Mouse (Mus musculus): ENCODE measurements at regions not wholly inside any gene's neighbourhood (a gene's known extent, or its start where the extent isn't known, plus 50 kb on each side); places are given as distances from the start of the nearest gene placed in this dataset.

- H3K27me3 ChIP-seq (replicated peaks), result no peaks in the 10 kb centered on the region
- no peaks in the 10 kb centered on the region for H3K4me1 ChIP-seq
- ATAC-seq, result no peak
- whole genome bisulfite sequencing (ENCODE audit: insufficient replicate concordance), result 76% methylated on average over 1 of the region's 1 CpGs
- no peaks in the 10 kb centered on the region; the same call in 1 of the 2 replicates for H3K9me3 ChIP-seq (replicated peaks)
- H3K27ac ChIP-seq, result no peak overlapping the region
- no peaks in the 10 kb centered on the region for H3K36me3 ChIP-seq
- H3K4me2 ChIP-seq, result no peak overlapping the region
- no peak overlapping the region for H3K9ac ChIP-seq
- H3K4me3 ChIP-seq, result no peak overlapping the region
These were observed 111.4 kb upstream of the Nr4a3 start for GRCm38 (mm10) chr4:47933526-47933925.

- H3K9ac ChIP-seq, result no peak overlapping the region
- ATAC-seq, result no peak
- H3K9me3 ChIP-seq (replicated peaks), result no peaks in the 10 kb centered on the region; the same call in 1 of the 2 replicates
- H3K4me1 ChIP-seq, result no peaks in the 10 kb centered on the region
- no peak overlapping the region for H3K4me3 ChIP-seq
- H3K4me2 ChIP-seq, result no peak overlapping the region
- H3K36me3 ChIP-seq, result no peaks in the 10 kb centered on the region
- no peaks in the 10 kb centered on the region for H3K27me3 ChIP-seq (replicated peaks)
- no peak overlapping the region for H3K27ac ChIP-seq
- 76% methylated on average over 3 of the region's 3 CpGs for WGBS (ENCODE audit: insufficient replicate concordance)
These were observed 109.4 kb upstream of the Nr4a3 start for GRCm38 (mm10) chr4:47935547-47935946.

GRCm38 (mm10) chr4:47936470-47937125 is 108.4 kb upstream of the Nr4a3 start:
- 62% methylated on average over 7 of the region's 7 CpGs for WGBS (ENCODE audit: insufficient replicate concordance)
- no peak for ATAC-seq
- H3K27me3 ChIP-seq (replicated peaks), result no peaks in the 10 kb centered on the region
- H3K27ac ChIP-seq, result no peak overlapping the region
- no peaks in the 10 kb centered on the region for H3K36me3 ChIP-seq
- no peak overlapping the region for H3K4me2 ChIP-seq
- H3K9me3 ChIP-seq (replicated peaks), result no peaks in the 10 kb centered on the region; the same call in 1 of the 2 replicates
- H3K9ac ChIP-seq, result no peak overlapping the region
- H3K4me1 ChIP-seq, result no peaks in the 10 kb centered on the region
- H3K4me3 ChIP-seq, result no peak overlapping the region

DNA sequence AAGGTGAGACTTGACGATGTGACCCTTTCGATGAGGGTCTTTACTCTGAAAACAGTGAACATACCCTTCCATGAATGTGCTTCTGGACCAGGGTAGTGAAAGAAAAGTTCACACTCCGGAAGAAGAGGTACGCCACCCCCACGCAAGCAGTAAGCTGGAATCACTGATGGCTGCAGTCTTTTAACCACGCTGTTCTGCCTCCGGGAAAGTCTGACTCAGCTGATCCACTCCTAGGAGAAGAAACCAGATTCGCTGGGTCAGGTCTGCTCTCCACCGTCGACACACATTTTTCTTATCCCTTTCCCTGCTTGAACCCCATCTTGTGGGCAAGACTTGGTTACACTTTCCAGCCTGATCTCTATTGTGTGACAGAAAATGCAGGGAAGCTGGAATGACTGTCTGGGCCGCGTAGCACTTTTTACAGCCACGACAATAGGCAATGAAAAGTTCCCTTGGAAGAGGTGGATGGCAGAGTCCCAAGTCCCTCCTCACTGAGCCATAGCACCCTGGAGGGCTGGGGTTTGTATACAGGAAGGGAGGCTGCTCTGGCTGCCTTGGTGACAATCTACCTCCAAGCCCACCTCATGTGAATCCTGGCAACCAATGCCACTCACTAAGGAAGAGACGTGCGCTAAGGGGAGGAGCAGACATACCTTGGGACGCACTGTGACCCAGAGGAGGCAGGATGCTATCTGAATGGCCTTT is 96.9 kb upstream of the Nr4a3 start:
- WGBS (ENCODE audit: insufficient replicate concordance), result 69% methylated on average over 16 of the region's 16 CpGs
- ATAC-seq, result no peak
- Histone ChIP-seq H3K9me3 (replicated peaks) (no peaks in the 10 kb centered on the region), H3K27ac (no peak overlapping the region), H3K9ac (no peak overlapping the region), H3K4me3 (no peak overlapping the region), H3K4me1 (no peaks in the 10 kb centered on the region), H3K27me3 (replicated peaks) (no peaks in the 10 kb centered on the region), H3K4me2 (no peak overlapping the region), H3K36me3 (no peaks in the 10 kb centered on the region)

DNA sequence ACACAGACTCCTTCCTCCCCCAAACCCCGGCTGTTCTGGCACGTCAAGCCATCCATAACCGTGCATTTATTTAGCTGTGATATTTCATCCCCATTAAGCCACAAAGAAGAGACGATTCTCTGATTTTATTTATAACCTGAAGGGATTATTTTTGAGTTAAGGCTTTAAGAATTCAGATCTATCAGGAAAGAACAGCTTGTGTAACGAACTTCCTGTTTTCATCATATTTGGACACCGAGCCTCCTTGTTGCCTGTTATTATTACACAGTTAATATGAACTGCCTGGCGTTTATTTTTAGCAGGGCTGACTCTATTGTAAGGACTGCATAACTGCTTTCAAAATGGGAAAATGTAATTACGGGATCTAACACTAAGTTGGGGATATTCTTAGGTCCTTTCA is 96.2 kb upstream of the Nr4a3 start:
- Histone ChIP-seq H3K4me3 (no peak overlapping the region), H3K27ac (no peak overlapping the region), H3K27me3 (replicated peaks) (no peaks in the 10 kb centered on the region), H3K4me2 (no peak overlapping the region), H3K36me3 (no peaks in the 10 kb centered on the region), H3K4me1 (no peaks in the 10 kb centered on the region), H3K9ac (no peak overlapping the region), H3K9me3 (replicated peaks) (no peaks in the 10 kb centered on the region)
- 43% methylated on average over 8 of the region's 8 CpGs for WGBS (ENCODE audit: insufficient replicate concordance)
- ATAC-seq, result no peak

GRCm38 (mm10) chr4:47954576-47955305 is 90.2 kb upstream of the Nr4a3 start:
- Histone ChIP-seq H3K4me2 (no peak overlapping the region), H3K4me3 (no peak overlapping the region), H3K9ac (no peak overlapping the region), H3K27me3 (replicated peaks) (no peaks in the 10 kb centered on the region), H3K9me3 (replicated peaks) (no peaks in the 10 kb centered on the region), H3K27ac (no peak overlapping the region), H3K4me1 (no peaks in the 10 kb centered on the region), H3K36me3 (no peaks in the 10 kb centered on the region)
- ATAC-seq, result no peak
- 57% methylated on average over 15 of the region's 15 CpGs for WGBS (ENCODE audit: insufficient replicate concordance)

- H3K9me3 ChIP-seq (replicated peaks), result no peaks in the 10 kb centered on the region
- 52% methylated on average over 4 of the region's 4 CpGs for WGBS (ENCODE audit: insufficient replicate concordance)
These were observed 80.3 kb upstream of the Nr4a3 start for GRCm38 (mm10) chr4:47964630-47965029.

GRCm38 (mm10) chr4:47971861-47972260 is 73.1 kb upstream of the Nr4a3 start:
- H3K4me2 ChIP-seq, result no peak overlapping the region
- H3K27me3 ChIP-seq (replicated peaks), result no peaks in the 10 kb centered on the region
- H3K4me1 ChIP-seq, result no peaks in the 10 kb centered on the region
- H3K4me3 ChIP-seq, result no peak overlapping the region
- no peak overlapping the region for H3K27ac ChIP-seq
- 60% methylated on average over 4 of the region's 4 CpGs for WGBS (ENCODE audit: insufficient replicate concordance)
- no peaks in the 10 kb centered on the region for H3K36me3 ChIP-seq
- H3K9ac ChIP-seq, result no peak overlapping the region
- no peak for ATAC-seq
- H3K9me3 ChIP-seq (replicated peaks), result no peaks in the 10 kb centered on the region

More at GRCm38 (mm10) chr4:47964630-47965029, 80.3 kb upstream of the Nr4a3 start:
- Histone ChIP-seq H3K36me3 (no peaks in the 10 kb centered on the region), H3K27me3 (replicated peaks) (no peaks in the 10 kb centered on the region), H3K4me1 (no peaks in the 10 kb centered on the region), H3K27ac (no peak overlapping the region), H3K4me2 (no peak overlapping the region), H3K9ac (no peak overlapping the region), H3K4me3 (no peak overlapping the region)
- ATAC-seq, result no peak

GRCm38 (mm10) chr4:47979579-47980313 is 65.2 kb upstream of the Nr4a3 start:
- Histone ChIP-seq H3K9me3 (replicated peaks) (no peaks in the 10 kb centered on the region), H3K4me3 (no peak overlapping the region), H3K9ac (no peak overlapping the region), H3K4me2 (no peak overlapping the region), H3K36me3 (no peaks in the 10 kb centered on the region), H3K27me3 (replicated peaks) (no peaks in the 10 kb centered on the region), H3K27ac (no peak overlapping the region), H3K4me1 (no peaks in the 10 kb centered on the region)
- WGBS (ENCODE audit: insufficient replicate concordance), result 70% methylated on average over 13 of the region's 13 CpGs
- no peak for ATAC-seq

Measured in liver, embryonic 12.5 days (tissue).